Mouse (Mus musculus) megakaryocyte, embryonic 14.5 days (primary cell): ENCODE measurements around the gene Ndufs5. TPM values are rescaled to one million over a fixed set of nuclear protein-coding genes. Genes with fewer than 3 reads are reported as not detected.

ENCODE experiments used
- H3K27me3 ChIP-seq: replicated peaks from 2 replicates; pipeline ENCODE3; 2012; ENCODE audit warnings: inconsistent platforms
- H3K36me3 ChIP-seq: replicated peaks from 2 replicates; pipeline ENCODE3; 2012; ENCODE audit warnings: low read length, inconsistent platforms, mixed read lengths
- H3K4me1 ChIP-seq: 2 replicates; pipeline ENCODE4 v1.6.1; 2012; ENCODE audit warnings: inconsistent platforms
- H3K4me3 ChIP-seq: replicated peaks from 2 replicates; pipeline ENCODE3; 2012; ENCODE audit warnings: moderate library complexity, mild to moderate bottlenecking, inconsistent platforms
- H3K9me3 ChIP-seq: 2 replicates; pipeline ENCODE4 v1.6.1; 2012; ENCODE audit warnings: inconsistent platforms
- FLI1 ChIP-seq: IDR thresholded peaks from 2 replicates; pipeline ENCODE4 v1.6.1; 2012; ENCODE audit warnings: low read length, inconsistent platforms, mixed read lengths
- GATA1 ChIP-seq: IDR thresholded peaks from 3 replicates; pipeline ENCODE4 v1.6.1; 2012; ENCODE audit warnings: mixed read lengths, low read length, inconsistent platforms, borderline replicate concordance
- polyA plus RNA-seq: library from polyadenylated mRNA; stranded (reverse); fragments of >175 nt; gene quantifications from 2 replicates; pipeline ENCODE4 v1.2.3, GENCODE M21; 2012; ENCODE audit warnings: low replicate concordance; ENCODE audit not compliant: insufficient read depth

Ndufs5 gene
- polyA plus RNA-seq, 1 experiment: 79.5 TPM

GRCm38 (mm10) chr4:123738708-123739107 is 20.7 kb upstream of the Ndufs5 start:
- TF ChIP-seq FLI1: no peak
- no peaks in the 10 kb centered on the region for H3K27me3 ChIP-seq
- H3K4me1 ChIP-seq: peaks cover 16% of the 10 kb centered on the region
- no peak overlapping the region for H3K4me3 ChIP-seq
- peaks cover 85% of the 10 kb centered on the region for H3K36me3 ChIP-seq
- H3K9me3 ChIP-seq: no peaks in the 10 kb centered on the region

- no peaks in the 10 kb centered on the region for H3K27me3 ChIP-seq
- TF ChIP-seq GATA1: no peak
- TF ChIP-seq FLI1: no peak
- H3K4me3 ChIP-seq: no peak overlapping the region
- 0 out of 2 replicates have a peak, but pooled peaks cover 3% of the 10 kb centered on the region for H3K9me3 ChIP-seq
- H3K4me1 ChIP-seq: peaks cover 8% of the 10 kb centered on the region; the same call in 1 of the 2 replicates
- peaks cover 65% of the 10 kb centered on the region for H3K36me3 ChIP-seq
Measured at GRCm38 (mm10) chr4:123733532-123733931, 15.5 kb upstream of the Ndufs5 start.

- 0 out of 2 replicates have a peak, but pooled peaks cover 3% of the 10 kb centered on the region for H3K9me3 ChIP-seq
- H3K4me3 ChIP-seq: no peak overlapping the region
- peaks cover 8% of the 10 kb centered on the region; the same call in 1 of the 2 replicates for H3K4me1 ChIP-seq
- no peak for TF ChIP-seq GATA1
- TF ChIP-seq FLI1: no peak
- H3K36me3 ChIP-seq: peaks cover 58% of the 10 kb centered on the region
- H3K27me3 ChIP-seq: no peaks in the 10 kb centered on the region
Measured at GRCm38 (mm10) chr4:123732921-123733320, 14.9 kb upstream of the Ndufs5 start.

DNA sequence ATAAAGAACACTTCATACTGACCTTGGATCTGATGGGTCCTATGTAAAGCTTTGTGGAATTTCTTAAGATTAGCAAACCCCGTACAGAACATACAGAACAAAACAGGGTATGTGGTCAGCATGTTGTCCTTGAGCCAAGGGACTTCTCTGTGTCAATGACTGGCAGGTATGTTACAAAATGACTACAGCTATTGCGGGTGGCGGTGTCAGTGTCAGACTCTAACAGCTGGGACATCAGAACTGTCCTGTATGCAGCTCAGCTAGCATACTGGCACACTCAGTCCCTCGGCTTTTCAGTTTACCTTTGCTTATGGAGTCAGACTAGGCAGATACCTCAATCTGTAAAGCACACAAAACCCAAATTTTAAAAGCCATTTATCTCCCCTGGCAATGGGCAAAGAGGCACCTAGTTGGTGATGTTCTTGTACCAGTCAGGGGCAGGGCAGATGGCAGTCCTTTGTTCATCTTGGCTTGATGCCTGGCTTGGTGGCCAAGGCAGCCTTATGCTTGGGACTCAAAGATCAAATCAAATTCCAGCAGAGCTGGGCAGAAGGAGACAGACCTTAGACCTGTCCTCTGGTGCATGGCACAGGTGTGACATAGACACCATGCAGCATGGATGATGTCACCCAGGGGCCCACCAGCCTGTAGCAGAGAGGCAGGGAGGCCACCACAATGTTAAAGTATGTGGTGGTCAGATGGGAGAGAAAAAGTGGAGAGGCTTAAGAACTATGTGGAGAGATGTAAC is 14.3 kb upstream of the Ndufs5 start:
- no peak for TF ChIP-seq GATA1
- no peak for TF ChIP-seq FLI1
- Histone ChIP-seq H3K36me3 (peaks cover 54% of the 10 kb centered on the region), H3K4me1 (peaks cover 8% of the 10 kb centered on the region; the same call in 1 of the 2 replicates), H3K9me3 (0 out of 2 replicates have a peak, but pooled peaks cover 3% of the 10 kb centered on the region), H3K4me3 (no peak overlapping the region), H3K27me3 (no peaks in the 10 kb centered on the region)

GRCm38 (mm10) chr4:123721761-123722160 is 3.8 kb upstream of the Ndufs5 start:
- TF ChIP-seq FLI1: no peak
- TF ChIP-seq GATA1: no peak
- peaks cover 2% of the 10 kb centered on the region for H3K36me3 ChIP-seq
- peaks cover 13% of the 10 kb centered on the region for H3K4me1 ChIP-seq
- peaks cover 7% of the 10 kb centered on the region for H3K9me3 ChIP-seq
- H3K27me3 ChIP-seq: no peaks in the 10 kb centered on the region
- no peak overlapping the region for H3K4me3 ChIP-seq

DNA sequence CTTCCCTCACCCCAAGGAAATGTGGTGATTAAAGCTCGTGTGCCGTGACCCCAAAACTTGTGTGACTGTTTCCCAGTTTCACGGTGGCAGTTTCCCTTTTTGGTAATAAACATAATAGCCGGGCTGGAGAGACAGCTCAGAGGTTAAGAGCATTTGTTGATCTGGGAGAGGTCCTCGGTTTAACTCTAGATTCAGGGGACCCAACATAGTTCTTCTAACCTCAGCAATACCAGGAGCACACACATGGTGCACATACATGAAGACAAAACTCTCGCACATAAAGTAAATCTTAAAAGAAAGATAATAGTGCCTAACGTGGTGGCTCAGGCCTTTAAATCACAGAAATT is 405 bp upstream of the Ndufs5 start:
- Histone ChIP-seq H3K4me3 (peak overlapping the region; percentile 99), H3K36me3 (peaks cover 30% of the 10 kb centered on the region)

DNA sequence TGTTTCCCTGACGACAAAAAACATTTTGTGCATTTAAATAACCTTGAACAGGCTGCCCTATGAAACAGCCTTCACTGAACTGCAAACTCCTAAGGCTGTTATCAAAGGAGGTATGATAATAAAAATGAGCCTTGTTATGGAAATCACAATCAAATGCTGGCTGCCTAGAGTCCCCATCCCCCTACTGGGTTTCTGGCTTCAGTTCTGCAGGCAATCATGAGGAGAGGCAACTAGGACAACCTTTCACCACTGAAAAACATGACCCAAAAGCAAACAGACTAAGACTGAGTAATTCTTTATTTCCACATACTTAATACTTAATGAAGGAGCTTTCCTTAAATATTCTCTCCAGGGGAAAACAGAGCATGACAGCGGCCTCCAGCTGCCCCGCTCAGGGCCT is 5.6 kb downstream of the Ndufs5 start:
- TF ChIP-seq GATA1 (no peak), FLI1 (no peak)
- no peaks in the 10 kb centered on the region for H3K27me3 ChIP-seq
- 0 out of 2 replicates have a peak, but pooled peaks cover under 1% of the 10 kb centered on the region for H3K9me3 ChIP-seq
- H3K4me1 ChIP-seq: peaks cover 10% of the 10 kb centered on the region
- H3K4me3 ChIP-seq: no peak overlapping the region
- peaks cover 44% of the 10 kb centered on the region for H3K36me3 ChIP-seq

More for the DNA sequence above, 405 bp upstream of the Ndufs5 start:
- TF ChIP-seq FLI1 (no peak), GATA1 (no peak)
- Histone ChIP-seq H3K9me3 (peaks cover 7% of the 10 kb centered on the region), H3K27me3 (no peaks in the 10 kb centered on the region), H3K4me1 (peaks cover 23% of the 10 kb centered on the region)

GRCm38 (mm10) chr4:123707340-123707739 is 10.7 kb downstream of the Ndufs5 start:
- Histone ChIP-seq H3K36me3 (peaks cover 10% of the 10 kb centered on the region), H3K9me3 (peaks cover 3% of the 10 kb centered on the region; the same call in 1 of the 2 replicates), H3K4me3 (no peak overlapping the region), H3K27me3 (peaks cover 11% of the 10 kb centered on the region), H3K4me1 (peaks cover 10% of the 10 kb centered on the region)
- TF ChIP-seq FLI1 (no peak), GATA1 (no peak)

- no peak for TF ChIP-seq FLI1
- TF ChIP-seq GATA1: no peak
- Histone ChIP-seq H3K4me3 (no peak overlapping the region), H3K4me1 (peaks cover 10% of the 10 kb centered on the region), H3K9me3 (peaks cover 3% of the 10 kb centered on the region; the same call in 1 of the 2 replicates), H3K27me3 (peaks cover 15% of the 10 kb centered on the region), H3K36me3 (no peaks in the 10 kb centered on the region)
Measured at GRCm38 (mm10) chr4:123705340-123705739, 12.7 kb downstream of the Ndufs5 start.

DNA sequence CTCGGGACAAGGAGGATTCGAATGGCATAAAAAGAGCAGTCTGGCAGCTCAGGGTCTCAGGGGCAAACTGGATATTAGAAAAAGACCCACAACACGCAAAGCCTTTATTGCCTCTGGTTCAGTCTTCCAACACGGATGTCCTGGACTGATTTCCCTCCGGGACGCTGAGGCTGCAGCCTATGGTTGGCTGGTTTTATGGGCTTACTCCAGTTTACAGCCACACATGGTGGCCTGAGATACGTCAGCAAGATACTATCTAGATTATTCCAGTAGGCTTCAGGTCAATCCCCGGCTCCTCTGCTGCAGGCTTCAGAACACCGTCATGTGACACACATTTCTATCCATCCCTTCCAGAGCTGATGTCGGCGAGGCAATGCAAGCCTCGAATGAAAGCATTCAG is 24.6 kb downstream of the Ndufs5 start:
- Histone ChIP-seq H3K27me3 (peaks cover 42% of the 10 kb centered on the region), H3K9me3 (peaks cover 5% of the 10 kb centered on the region), H3K36me3 (no peaks in the 10 kb centered on the region), H3K4me1 (no peaks in the 10 kb centered on the region), H3K4me3 (no peak overlapping the region)
- TF ChIP-seq FLI1 (no peak), GATA1 (no peak)
